Mouse (Mus musculus) embryonic facial prominence, embryonic 12.5 days (tissue): Measurements from ENCODE around the gene Olfr749. TPM values are rescaled to one million over a fixed set of nuclear protein-coding genes. Genes with fewer than 3 reads are reported as not detected.

Experiments used
- ATAC-seq: fragments of 200-750 bp; cut with Nextera tagmentation; 2 replicates; pipeline ENCODE4 v1.8.0; 2017; ENCODE audit not compliant: insufficient number of reproducible peaks, insufficient read depth, low FRiP score, low TSS enrichment
- H3K27ac ChIP-seq: fragments of 300-500 bp; sonication (generic); 2 replicates; pipeline ENCODE4 v1.5.1; 2016; ENCODE audit warnings: mild to moderate bottlenecking
- H3K27me3 ChIP-seq: fragments of 300-500 bp; sonication (generic); 2 replicates; pipeline ENCODE4 v1.6.1; 2016; ENCODE audit warnings: mild to moderate bottlenecking, moderate library complexity
- H3K36me3 ChIP-seq: fragments of 300-500 bp; sonication (generic); 2 replicates; pipeline ENCODE4 v1.6.1; 2016; ENCODE audit warnings: mild to moderate bottlenecking
- H3K4me1 ChIP-seq: fragments of 300-500 bp; sonication (generic); 2 replicates; pipeline ENCODE4 v1.6.1; 2016
- H3K4me2 ChIP-seq: fragments of 300-500 bp; sonication (generic); replicated peaks from 2 replicates; pipeline ENCODE4 v1.6.1; 2016; ENCODE audit warnings: mild to moderate bottlenecking, moderate library complexity
- H3K4me3 ChIP-seq: fragments of 300-500 bp; sonication (generic); 2 replicates; pipeline ENCODE4 v1.5.1; 2016; ENCODE audit warnings: mild to moderate bottlenecking
- H3K9ac ChIP-seq: fragments of 300-500 bp; sonication (generic); 2 replicates; pipeline ENCODE4 v1.6.1; 2016; ENCODE audit warnings: mild to moderate bottlenecking, moderate library complexity
- H3K9me3 ChIP-seq: fragments of 300-500 bp; sonication (generic); 2 replicates; pipeline ENCODE4 v1.6.1; 2016; ENCODE audit warnings: mild to moderate bottlenecking, moderate library complexity
- WGBS: fragments of 180-500 bp; shearing (Covaris S2); methylation state at CpG from one replicate; pipeline ENCODE4 v1.1.7; 2016; 5-methylcytosine and 5-hydroxymethylcytosine counted together
- polyA plus RNA-seq: library from polyadenylated mRNA; unstranded; fragments of >200 nt; fragmentation: Nextera tagmentation; extraction: Ambion mirVana; gene quantifications from 2 replicates; pipeline ENCODE4 v1.2.1, GENCODE M21; 2016

Gene Olfr749
- polyA plus RNA-seq, 1 experiment from 2014 or later, result not detected

GRCm38 (mm10) chr14:50707073-50707472 lies 37.8 kb downstream of the Olfr749 start, which contains the start of gene Olfr748:
Olfr748 (plus strand) TSS chr14:50707373.
- Histone ChIP-seq H3K4me2 (no peak within 1 kb of the TSS), H3K36me3 (no peaks in the 10 kb centered on the region), H3K27ac (no peak within 1 kb of the TSS), H3K4me1 (no peaks in the 10 kb centered on the region), H3K9ac (no peak within 1 kb of the TSS), H3K9me3 (no peaks in the 10 kb centered on the region), H3K27me3 (no peaks in the 10 kb centered on the region), H3K4me3 (no peak within 1 kb of the TSS)
- ATAC-seq, result no peak
- WGBS, result 73% methylated on average over 1 of the region's 1 CpGs

GRCm38 (mm10) chr14:50693106-50693505 lies 51.8 kb downstream of the Olfr749 start, which contains the start of gene Olfr747:
Olfr747 (minus strand) TSS chr14:50693206.
- H3K9ac ChIP-seq, result no peak within 1 kb of the TSS

More at GRCm38 (mm10) chr14:50693106-50693505, 51.8 kb downstream of the Olfr749 start, which contains the start of gene Olfr747:
- Histone ChIP-seq H3K36me3 (no peaks in the 10 kb centered on the region), H3K4me2 (no peak within 1 kb of the TSS), H3K27ac (no peak within 1 kb of the TSS), H3K4me1 (no peaks in the 10 kb centered on the region), H3K9me3 (no peaks in the 10 kb centered on the region), H3K27me3 (no peaks in the 10 kb centered on the region), H3K4me3 (no peak within 1 kb of the TSS)
- 86% methylated on average over 3 of the region's 3 CpGs for WGBS
- no peak for ATAC-seq

Other genes with a start within 250 kb of the Olfr749 start
- gene Olfr742, start 241.5 kb downstream of the Olfr749 start, polyA plus RNA-seq, result not detected in 2 replicates
- gene Olfr743, start 223.3 kb downstream of the Olfr749 start, polyA plus RNA-seq, result not detected in 2 replicates
- gene Olfr744, start 130.2 kb downstream of the Olfr749 start, polyA plus RNA-seq, result not detected in 2 replicates
- 0.08 and 0.19 TPM in 2 replicates for gene Olfr745, start 105.7 kb downstream of the Olfr749 start, polyA plus RNA-seq
- gene Olfr746, start 98.0 kb downstream of the Olfr749 start, polyA plus RNA-seq, result not detected in 2 replicates
- gene Olfr747, start 51.9 kb downstream of the Olfr749 start, polyA plus RNA-seq, result not detected in 2 replicates
- gene Olfr748, start 37.7 kb downstream of the Olfr749 start, polyA plus RNA-seq, result not detected in 2 replicates
- 95.2 and 96.7 TPM in 2 replicates for gene Ttc5, start 40.4 kb upstream of the Olfr749 start, polyA plus RNA-seq
- not detected in 2 replicates for gene Ccnb1ip1, start 62.6 kb upstream of the Olfr749 start, polyA plus RNA-seq
- gene Parp2, start 62.7 kb upstream of the Olfr749 start, polyA plus RNA-seq, result 63.8 and 67.6 TPM in 2 replicates
- 3.5 and 5.7 TPM in 2 replicates for gene Tep1, start 125.5 kb upstream of the Olfr749 start, polyA plus RNA-seq
- 0.22 and 0.46 TPM in 2 replicates for gene Klhl33, start 152.4 kb upstream of the Olfr749 start, polyA plus RNA-seq
- 162 and 166 TPM in 2 replicates for gene Osgep, start 179.8 kb upstream of the Olfr749 start, polyA plus RNA-seq
- gene Apex1, start 179.9 kb upstream of the Olfr749 start, polyA plus RNA-seq, result 320 and 335 TPM in 2 replicates
- 54.5 and 57.6 TPM in 2 replicates for gene Pip4p1, start 185.8 kb upstream of the Olfr749 start, polyA plus RNA-seq
- gene Pnp, start 186.0 kb upstream of the Olfr749 start, polyA plus RNA-seq, result 48.8 and 49.9 TPM in 2 replicates
- gene Gm49342, start 199.4 kb upstream of the Olfr749 start, polyA plus RNA-seq, result not detected in 2 replicates
- gene Pnp2, start 210.9 kb upstream of the Olfr749 start, polyA plus RNA-seq, result 0.29 TPM in 1 of 2 replicates, not detected in the other